Mouse (Mus musculus) frontal cortex, postnatal 10 days (tissue): ENCODE results near the gene Zc3h7a.
"Not testable (repeated sequence)": the region's sequence is repeated elsewhere in the genome, so short reads cannot be mapped to it uniquely, and the experiment has no call there.

Source experiments
- DNase-seq, 2 experiments: peaks; one replicate each; pipeline ENCODE4 v3.0.0; 2022; ENCODE audit warnings: low spot score in 2 of 2, mixed read lengths in 1 of 2

Gene Zc3h7a

DNA sequence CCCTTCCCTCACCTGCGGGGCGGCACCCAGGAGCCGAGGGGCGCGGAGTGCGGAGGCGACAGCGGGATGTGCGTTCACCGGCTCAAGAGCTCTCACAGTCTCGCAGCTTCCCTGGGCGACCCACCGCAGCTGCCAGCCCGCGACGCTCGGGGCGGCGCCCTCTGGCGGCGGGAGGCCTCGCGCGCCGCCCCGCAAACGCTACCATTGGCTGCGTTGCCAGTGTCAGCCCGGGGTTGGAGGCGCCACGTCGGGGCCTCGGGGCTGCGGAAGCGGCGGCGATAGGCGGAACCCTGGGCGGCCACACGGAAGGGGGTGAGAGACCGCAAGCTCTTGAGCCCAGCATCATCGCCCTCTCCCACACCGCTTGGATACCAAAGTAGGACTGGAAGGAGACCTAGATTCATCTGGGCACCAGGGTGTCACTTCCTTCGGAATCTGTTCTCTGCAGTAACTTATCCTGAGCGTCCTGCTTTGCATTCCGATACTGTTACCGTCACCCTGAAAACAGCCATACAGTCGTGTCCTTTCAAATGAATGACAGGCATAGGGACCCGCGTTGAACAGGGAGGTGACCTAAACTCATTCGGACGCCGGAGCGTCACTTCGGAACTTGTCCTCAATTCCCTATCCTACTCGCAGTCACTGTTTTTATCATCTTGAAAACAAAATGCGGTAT, at the start of gene Zc3h7a:
Gene Zc3h7a (minus strand): TSS at position 186 of the 676 bp plus-strand sequence.
- DNase-seq, result peak; percentile 83 to 87

DNA sequence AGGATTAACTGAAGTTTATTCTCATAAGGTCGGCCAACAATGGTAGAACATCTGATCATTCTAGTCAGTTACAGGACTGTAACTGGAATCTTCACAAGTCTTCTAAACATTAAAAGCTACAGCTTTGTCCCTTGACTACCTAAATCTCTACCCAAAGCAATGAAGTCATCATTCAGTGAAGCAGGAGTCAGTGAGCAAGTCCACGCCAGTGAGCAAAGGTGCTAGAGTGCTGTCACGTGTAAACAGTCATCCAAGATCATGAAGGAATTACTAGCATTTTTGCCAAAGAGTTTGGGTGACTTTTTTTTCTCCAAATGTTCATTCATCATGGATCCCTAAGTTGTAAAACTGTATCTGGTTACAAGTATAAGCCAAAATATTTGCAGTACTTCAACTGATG, 41.6 kb upstream of the Zc3h7a start:
- no peak for DNase-seq

DNA sequence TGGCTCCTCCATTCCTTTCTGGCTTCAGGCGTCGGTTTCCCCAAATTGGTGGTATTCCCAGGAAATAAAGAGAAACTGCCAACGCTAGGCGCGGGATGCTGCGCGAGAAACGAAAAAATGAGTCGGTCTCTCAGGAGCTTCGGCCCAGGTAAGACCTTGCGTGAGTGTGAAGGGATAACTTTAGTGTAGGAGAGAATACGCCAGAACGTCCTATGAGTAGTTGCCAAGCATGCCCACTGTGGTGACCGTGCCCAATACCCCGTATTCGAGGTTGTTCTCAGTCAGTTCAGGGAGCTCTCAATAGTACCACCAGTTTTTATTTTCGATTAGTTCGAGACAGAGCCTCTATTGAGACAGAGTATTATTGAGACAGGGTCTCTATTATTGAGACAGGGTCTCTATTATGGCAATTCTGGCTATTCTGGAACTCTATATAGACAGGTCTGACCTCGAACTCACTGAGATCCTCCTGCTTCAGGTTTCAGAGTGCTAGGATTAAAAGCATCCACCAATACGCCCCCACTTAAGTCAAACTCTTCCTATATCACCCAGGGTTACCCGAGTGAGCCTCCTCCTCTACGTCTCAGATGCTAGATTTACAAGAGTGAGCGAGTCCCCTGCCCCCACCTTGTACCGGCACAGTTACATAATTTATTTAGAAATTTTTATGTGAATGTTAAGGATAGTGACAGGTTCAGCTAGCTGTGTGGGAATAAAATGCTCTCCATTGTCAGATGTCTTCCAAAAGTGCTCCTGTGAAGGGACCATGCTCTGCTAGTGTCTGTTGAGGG, 27.6 kb upstream of the Zc3h7a start:
- DNase-seq, result no peak

DNA sequence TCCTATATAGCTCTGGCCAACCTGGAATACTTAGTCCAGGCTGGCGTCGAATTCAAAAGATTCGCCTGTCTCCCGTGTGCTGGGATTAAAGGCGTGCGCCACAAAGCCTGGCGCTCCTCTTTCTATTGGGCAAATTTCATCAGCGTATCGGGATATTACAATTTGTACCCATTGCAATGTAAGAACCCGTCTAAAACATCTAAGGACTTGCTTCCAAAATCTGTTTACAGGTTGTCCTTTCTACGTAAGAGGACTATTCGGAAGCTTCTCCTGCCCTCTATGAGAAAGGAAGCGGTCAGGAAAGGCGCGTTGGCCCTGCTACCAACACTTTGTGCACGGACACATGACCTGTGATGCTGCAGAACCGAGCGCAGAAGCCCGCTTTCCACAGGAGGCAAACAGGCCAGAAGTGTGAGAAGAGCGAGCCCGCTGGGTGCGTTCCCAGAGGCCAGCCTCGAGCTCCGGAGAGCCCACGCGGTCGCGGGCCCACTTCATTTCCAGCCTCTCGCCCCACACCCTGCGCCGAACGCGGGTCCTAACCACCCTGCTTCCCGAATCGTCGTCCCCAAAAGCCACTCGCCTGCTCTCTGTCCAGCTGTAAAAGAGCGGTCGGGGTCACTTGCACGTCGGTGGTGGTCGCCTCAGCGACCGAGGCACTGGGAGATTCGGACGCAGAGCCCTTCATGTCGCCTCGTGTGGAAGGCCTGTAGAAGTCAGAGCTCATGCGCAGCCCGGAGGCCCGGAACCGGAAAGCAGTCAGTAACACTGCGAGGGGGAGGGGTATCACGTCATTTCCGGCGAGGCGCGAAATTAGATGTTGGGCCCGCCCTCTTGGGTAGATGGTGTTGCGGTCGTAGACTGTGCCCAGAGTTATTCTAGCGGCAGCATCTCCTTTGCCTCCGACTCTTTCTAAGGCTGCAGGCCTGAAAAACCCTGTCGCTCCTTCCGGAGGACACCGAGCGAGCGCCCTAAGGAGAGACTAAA, 26.7 kb upstream of the Zc3h7a start, which contains the start of gene Rsl1d1:
Gene Rsl1d1 (minus strand): TSS at position 761 of the 984 bp plus-strand sequence.
- DNase-seq, result peak; percentile 87 to 88

GRCm38 (mm10) chr16:11201740-11202394, 25.7 kb upstream of the Zc3h7a start:
- DNase-seq, result no peak

GRCm38 (mm10) chr16:11200247-11200646, 24.1 kb upstream of the Zc3h7a start:
- DNase-seq, result no peak

- peak in 1 of 2 experiments; percentile 23 for DNase-seq
Measured at GRCm38 (mm10) chr16:11198467-11198866, 22.3 kb upstream of the Zc3h7a start.

GRCm38 (mm10) chr16:11197052-11197451, 20.9 kb upstream of the Zc3h7a start:
- no peak for DNase-seq

- DNase-seq, result no peak
Measured at GRCm38 (mm10) chr16:11193231-11193630, 17.0 kb upstream of the Zc3h7a start.

DNA sequence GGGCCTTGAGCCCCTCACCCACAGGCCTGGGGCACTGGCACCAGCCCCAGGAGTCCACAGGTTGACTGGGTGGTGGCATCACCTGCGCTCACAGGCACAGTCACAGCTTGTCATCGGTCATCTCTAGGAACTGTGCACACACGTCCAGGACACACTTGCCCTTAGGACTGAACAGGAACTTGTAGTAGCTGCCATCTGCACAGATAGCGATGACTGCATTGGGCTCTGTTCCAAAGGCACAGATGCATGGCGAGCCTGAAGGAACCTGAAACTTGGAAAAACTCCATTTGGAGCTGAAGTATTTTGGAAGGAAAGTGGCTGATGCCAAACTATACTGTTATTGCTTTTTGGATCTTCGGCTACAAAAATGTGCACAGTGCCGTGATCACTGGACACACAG, 14.0 kb upstream of the Zc3h7a start:
- no peak for DNase-seq

DNA sequence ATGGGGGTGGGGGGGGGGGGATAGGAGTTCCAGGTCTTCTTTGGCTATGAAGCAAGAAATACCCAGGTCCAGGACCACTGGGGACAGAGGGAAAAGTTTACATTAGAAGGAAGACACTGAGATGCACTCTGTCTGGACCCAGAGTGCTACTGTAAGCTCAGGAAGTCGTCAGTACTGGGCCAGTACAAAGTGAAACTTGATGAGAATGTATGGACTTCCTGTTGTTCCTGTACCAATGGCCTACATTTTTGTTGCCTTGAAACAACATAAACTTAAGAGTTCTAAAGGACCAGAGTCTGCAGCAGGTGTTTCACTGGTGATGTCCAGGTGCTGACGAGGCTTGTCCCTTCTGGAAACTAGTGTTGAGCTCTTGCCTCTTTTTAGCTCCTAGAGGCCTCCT, 1.2 kb upstream of the Zc3h7a start:
- DNase-seq, result no peak

GRCm38 (mm10) chr16:11176884-11177244, 671 bp upstream of the Zc3h7a start:
- DNase-seq, result no peak

GRCm38 (mm10) chr16:11175489-11176207, 545 bp downstream of the Zc3h7a start:
- DNase-seq, result no peak

DNA sequence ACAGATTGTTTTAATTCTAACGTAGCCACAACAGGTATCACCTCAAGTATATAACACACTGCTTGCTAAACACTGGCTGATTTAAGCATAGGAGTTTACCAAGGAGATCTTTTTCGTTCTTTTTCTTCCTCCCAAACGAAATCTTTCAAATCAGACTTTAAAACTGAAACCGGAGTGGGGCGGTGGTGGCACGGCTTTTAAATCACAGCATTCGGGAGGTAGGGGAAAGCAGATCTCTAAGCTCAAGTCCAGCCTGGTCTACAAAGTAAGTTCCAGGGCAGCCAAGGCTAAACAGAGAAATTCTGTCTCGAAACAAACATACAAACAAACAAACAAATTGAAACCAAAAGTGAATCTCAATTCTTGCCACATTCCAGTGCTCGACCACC, 1.1 kb downstream of the Zc3h7a start:
- no peak for DNase-seq

- DNase-seq, result peak; percentile 31 to 34
Measured at GRCm38 (mm10) chr16:11174671-11175081, 1.5 kb downstream of the Zc3h7a start.

- no peak for DNase-seq
Measured at GRCm38 (mm10) chr16:11171679-11172078, 4.5 kb downstream of the Zc3h7a start.

- no peak for DNase-seq
Measured at GRCm38 (mm10) chr16:11166431-11166830, 9.8 kb downstream of the Zc3h7a start.

DNA sequence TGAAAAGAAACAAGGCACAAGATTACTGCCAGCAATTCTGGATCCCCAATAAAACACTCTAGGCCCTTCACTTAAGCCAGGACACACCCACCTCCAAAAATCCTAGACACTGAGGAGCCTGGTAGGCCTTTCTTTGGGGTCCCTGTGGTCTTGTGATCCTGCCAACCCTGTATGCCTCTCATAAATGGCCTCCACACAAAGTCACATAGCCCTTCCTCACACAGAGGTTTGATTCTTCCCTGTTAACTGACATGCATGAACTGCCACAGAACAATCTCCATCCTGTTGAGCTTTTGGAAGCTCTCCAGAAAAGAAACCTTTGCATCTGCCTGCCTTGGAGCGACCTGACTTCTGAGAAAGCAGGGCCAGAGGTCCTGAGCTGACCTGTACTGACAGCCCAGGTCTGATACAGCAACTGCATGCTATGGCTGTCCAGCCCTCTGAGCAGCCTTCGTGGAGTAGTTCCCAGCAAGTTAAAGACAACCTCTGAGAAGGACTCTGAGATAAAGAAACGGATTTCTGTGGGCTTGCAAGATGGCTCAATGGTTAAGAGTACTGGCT, 11.4 kb downstream of the Zc3h7a start:
- no peak for DNase-seq

GRCm38 (mm10) chr16:11157721-11158120, 18.5 kb downstream of the Zc3h7a start:
- DNase-seq, result not testable (repeated sequence)

DNA sequence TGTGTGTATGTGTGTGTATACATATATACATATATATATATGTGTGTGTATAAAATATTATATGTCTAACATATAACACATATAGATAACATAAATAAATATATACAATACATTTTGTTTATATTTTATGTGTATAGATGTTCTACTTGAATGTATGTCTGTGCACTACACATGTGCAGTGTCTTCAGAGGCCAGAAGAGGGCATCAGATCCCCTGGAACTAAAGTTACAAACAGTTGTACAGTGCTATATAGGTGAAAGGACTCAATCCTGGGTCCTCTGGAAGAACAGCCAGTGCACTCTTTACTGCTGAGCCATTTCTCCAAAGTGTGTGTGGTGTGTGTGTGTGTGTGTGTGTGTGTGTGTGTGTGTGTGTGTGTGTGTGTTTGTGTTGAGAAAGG, 21.7 kb downstream of the Zc3h7a start:
- no peak for DNase-seq
